Mouse (Mus musculus) midbrain, embryonic 10.5 days (tissue): ENCODE results near the gene Exosc2. TPM values are rescaled to one million over a fixed set of nuclear protein-coding genes. Genes with fewer than 3 reads are reported as not detected.

Experiments used
- DNase-seq: peaks from one replicate; pipeline ENCODE4 v3.0.0-alpha.2; 2017; ENCODE audit warnings: low spot score
- H3K27ac ChIP-seq: fragments of 300-500 bp; sonication (generic); replicated peaks from 2 replicates; pipeline ENCODE4 v1.5.1; 2016; ENCODE audit warnings: mild to moderate bottlenecking
- H3K27me3 ChIP-seq: fragments of 300-500 bp; sonication (generic); 2 replicates; pipeline ENCODE4 v1.6.1; 2016; ENCODE audit warnings: low read depth, mild to moderate bottlenecking; ENCODE audit not compliant: poor library complexity, severe bottlenecking
- H3K36me3 ChIP-seq: fragments of 300-500 bp; sonication (generic); 2 replicates; pipeline ENCODE4 v1.6.1; 2016; ENCODE audit warnings: mild to moderate bottlenecking, moderate library complexity
- H3K4me1 ChIP-seq: fragments of 300-500 bp; sonication (generic); 2 replicates; pipeline ENCODE4 v1.6.1; 2016
- H3K4me3 ChIP-seq: fragments of 300-500 bp; sonication (generic); 2 replicates; pipeline ENCODE4 v1.5.1; 2016; ENCODE audit warnings: mild to moderate bottlenecking, moderate library complexity
- H3K9me3 ChIP-seq: fragments of 300-500 bp; sonication (generic); replicated peaks from 2 replicates; pipeline ENCODE4 v1.6.1; 2016; ENCODE audit warnings: mild to moderate bottlenecking
- WGBS: fragments of 180-500 bp; shearing (Covaris S2); methylation state at CpG from one replicate; pipeline ENCODE4 v1.1.7; 2016; 5-methylcytosine and 5-hydroxymethylcytosine counted together
- polyA plus RNA-seq: library from polyadenylated mRNA; unstranded; fragments of >200 nt; fragmentation: Nextera tagmentation; extraction: Ambion mirVana; gene quantifications from 2 replicates; pipeline ENCODE4 v1.2.1, GENCODE M21; 2016

Exosc2 gene
- polyA plus RNA-seq, 1 experiment from 2014 or later: 106 TPM

DNA sequence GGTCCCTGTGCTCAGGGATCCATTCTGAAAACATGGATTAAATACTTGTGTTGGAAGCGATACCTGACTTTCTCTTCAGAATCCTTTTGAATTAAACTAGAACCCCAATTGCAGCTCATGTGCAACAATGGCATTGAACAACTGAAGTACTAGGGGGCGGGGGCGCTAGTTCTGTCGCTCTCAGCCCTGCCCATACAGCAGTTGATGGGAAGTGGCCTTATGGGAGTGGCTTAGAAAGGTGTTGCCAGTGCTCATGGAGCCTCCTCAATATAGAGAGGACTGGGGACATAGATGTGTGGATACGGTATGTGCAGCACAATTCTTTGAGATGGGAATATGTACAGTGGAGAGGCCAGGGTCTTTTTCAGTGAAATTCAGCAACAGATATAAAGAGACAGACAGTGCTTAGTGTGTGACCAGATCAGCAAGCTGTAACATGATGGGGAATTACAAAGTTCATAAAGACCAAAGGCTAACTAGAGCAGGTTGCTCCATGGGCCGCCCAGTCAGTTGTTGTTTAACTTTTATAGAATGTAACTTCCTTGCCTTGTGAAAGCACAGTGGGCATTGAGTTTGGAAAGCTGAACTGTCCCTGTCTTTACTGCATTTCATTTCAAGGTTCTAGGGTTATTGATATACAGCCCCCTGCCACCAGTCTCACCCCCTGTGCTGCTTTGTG is 48.8 kb downstream of the Exosc2 start:
- Histone ChIP-seq H3K27me3 (no peaks in the 10 kb centered on the region), H3K36me3 (no peaks in the 10 kb centered on the region; the same call in 1 of the 2 replicates), H3K27ac (no peak overlapping the region), H3K4me3 (no peak overlapping the region), H3K9me3 (no peaks in the 10 kb centered on the region), H3K4me1 (no peaks in the 10 kb centered on the region)
- WGBS: 86% methylated on average over 6 of the region's 6 CpGs
- no peak for DNase-seq

DNA sequence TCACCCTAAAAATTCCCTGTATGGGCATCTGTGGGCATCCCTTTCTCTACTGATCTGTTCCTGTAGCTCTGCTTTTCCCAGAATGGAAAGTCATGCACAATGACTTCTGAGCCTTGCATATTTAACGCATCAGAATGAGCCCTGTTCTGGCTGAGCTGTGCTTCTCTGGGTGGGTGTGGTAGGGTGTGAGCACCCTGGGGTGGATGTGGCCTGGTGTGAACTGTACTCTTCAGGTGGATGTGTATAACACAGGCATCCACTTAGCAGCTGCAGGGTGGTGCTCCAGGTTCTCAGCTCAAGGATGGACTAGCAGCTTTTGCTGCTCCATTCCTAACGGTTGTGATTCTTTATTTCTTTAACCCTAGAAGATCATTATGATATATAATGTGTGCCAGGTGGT is 49.4 kb downstream of the Exosc2 start:
- 89% methylated on average over 2 of the region's 2 CpGs for WGBS
- Histone ChIP-seq H3K4me3 (no peak overlapping the region), H3K27me3 (no peaks in the 10 kb centered on the region), H3K36me3 (no peaks in the 10 kb centered on the region; the same call in 1 of the 2 replicates), H3K27ac (no peak overlapping the region), H3K4me1 (no peaks in the 10 kb centered on the region), H3K9me3 (no peaks in the 10 kb centered on the region)
- no peak for DNase-seq

DNA sequence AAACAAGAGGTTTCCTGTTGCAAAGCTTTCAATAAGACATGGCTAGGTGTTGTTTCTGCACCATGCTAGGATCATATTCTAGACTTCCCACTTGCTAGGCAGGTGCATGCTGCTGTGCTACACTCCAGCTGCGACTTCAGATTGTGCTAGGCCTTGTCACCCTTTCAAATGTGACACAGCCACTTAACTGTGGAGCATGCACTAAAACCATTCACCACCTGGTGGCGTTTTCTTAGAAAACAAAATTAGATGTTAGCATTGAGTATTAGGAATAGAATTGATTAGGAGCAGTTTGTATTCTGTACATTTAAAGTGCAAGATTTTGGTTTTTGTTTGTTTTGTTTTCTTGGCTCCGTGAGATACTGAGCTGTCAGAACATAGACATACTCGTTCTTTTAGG is 50.3 kb downstream of the Exosc2 start:
- no peak overlapping the region for H3K4me3 ChIP-seq
- no peaks in the 10 kb centered on the region for H3K4me1 ChIP-seq
- DNase-seq: no peak
- no peaks in the 10 kb centered on the region for H3K36me3 ChIP-seq
- 69% methylated on average over 4 of the region's 4 CpGs for WGBS
- H3K9me3 ChIP-seq: no peaks in the 10 kb centered on the region
- H3K27ac ChIP-seq: no peak overlapping the region
- no peaks in the 10 kb centered on the region for H3K27me3 ChIP-seq

DNA sequence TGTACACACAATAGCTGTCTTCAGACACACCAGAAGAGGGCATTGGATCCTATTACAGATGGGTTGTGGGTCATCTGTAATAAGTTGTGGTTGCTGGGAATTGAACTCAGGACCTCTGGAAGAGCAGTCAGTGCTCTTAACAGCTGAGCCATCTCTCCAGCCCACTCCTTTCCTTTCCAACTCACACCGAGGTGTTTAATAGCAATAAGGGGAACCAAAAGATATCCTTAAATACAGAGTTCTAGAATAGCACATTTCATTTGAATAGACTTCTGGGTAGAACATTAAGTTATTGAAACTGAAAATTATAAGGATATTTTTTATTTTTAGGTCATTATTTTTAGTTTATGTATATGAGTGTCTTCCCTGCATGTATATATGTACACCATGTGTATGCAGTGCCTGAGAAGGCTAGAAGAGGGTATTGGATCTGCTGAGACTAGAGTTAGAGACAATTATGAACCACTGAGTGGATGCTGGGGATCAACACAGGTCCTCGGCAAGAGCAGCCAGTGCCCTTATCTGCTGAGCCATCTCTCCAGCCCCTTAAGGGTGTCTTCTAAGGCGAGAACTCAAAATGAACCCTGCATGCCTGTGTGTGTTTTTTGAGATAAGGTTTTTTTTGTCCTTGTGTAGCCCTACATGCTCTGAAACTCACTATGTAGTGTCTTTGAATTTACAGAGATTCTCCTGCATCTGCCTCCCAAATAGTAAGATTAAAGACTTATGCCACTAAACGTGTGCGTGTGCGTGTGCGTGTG is 54.4 kb downstream of the Exosc2 start:
- H3K27me3 ChIP-seq: no peaks in the 10 kb centered on the region
- no peak for DNase-seq
- H3K4me1 ChIP-seq: no peaks in the 10 kb centered on the region; the same call in 1 of the 2 replicates
- H3K36me3 ChIP-seq: no peaks in the 10 kb centered on the region
- 94% methylated on average over 7 of the region's 7 CpGs for WGBS
- no peaks in the 10 kb centered on the region for H3K9me3 ChIP-seq
- no peak overlapping the region for H3K4me3 ChIP-seq
- H3K27ac ChIP-seq: no peak overlapping the region

DNA sequence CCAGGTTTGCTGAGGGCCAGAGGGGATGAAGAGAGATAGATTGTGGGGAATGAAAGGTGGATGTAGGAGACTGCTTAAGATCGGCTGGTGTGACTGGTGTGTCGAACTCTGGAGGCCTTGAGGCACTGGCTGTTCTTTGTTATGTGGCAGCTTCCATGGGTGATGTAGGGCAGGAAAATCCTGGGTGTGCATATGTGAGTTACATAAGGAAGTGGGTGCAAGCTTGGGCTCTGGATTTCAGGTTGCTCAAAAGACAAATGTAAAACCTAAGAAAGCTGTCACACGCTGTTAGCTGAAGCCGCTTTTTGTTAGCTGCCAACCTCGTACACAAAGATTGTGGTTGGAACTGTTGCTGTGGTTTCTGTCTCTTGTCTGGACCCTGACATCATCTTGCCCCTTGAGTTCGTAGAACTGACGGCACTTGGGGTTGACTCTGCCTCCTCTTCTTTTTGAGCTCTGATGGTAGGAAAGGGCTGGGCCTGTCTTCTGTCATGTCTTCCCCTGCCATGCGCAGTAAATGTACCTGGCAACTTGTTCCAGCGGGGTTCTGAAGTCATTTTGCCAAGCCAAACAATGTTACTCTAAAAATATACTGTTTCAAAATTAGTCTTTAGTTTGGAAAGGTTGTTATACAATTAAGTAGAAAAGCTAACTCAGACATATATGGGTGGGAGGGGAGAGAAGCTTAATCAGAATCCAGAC is 57.2 kb downstream of the Exosc2 start:
- no peak overlapping the region for H3K4me3 ChIP-seq
- H3K36me3 ChIP-seq: no peaks in the 10 kb centered on the region
- 92% methylated on average over 9 of the region's 9 CpGs for WGBS
- DNase-seq: no peak
- no peaks in the 10 kb centered on the region for H3K9me3 ChIP-seq
- no peaks in the 10 kb centered on the region; the same call in 1 of the 2 replicates for H3K4me1 ChIP-seq
- no peak overlapping the region for H3K27ac ChIP-seq
- no peaks in the 10 kb centered on the region for H3K27me3 ChIP-seq

DNA sequence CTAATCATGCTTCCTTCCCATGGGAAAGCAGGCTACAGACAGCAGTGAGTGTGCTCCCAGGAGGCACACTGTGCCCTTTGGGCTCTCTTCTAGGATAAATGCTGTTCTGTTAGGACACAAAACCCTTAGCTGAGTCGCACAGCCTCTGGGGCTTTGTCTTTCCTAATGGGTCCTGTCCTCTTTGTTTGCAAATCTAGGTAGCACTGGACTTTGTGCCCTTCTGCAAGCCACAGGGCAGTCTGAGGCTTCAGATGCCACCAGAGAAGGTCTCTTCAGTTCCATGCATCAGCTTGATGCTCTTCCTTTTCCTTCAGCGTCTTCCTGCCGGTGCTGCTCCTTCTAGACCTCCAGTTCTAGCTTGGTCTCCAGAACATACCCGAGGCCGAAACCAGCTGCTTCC is 60.1 kb downstream of the Exosc2 start:
- WGBS: 91% methylated on average over 5 of the region's 5 CpGs
- H3K4me3 ChIP-seq: no peak overlapping the region

More for the DNA sequence above, 60.1 kb downstream of the Exosc2 start:
- H3K9me3 ChIP-seq: no peaks in the 10 kb centered on the region
- H3K36me3 ChIP-seq: no peaks in the 10 kb centered on the region; the same call in 1 of the 2 replicates
- no peak overlapping the region for H3K27ac ChIP-seq
- DNase-seq: no peak
- no peaks in the 10 kb centered on the region for H3K27me3 ChIP-seq
- H3K4me1 ChIP-seq: no peaks in the 10 kb centered on the region; the same call in 1 of the 2 replicates

Other genes starting within 250 kb of the Exosc2 start
- gene Ass1, start 200.5 kb upstream of the Exosc2 start, polyA plus RNA-seq: 11.4 and 13.3 TPM in 2 replicates
- gene Fubp3, start 98.1 kb upstream of the Exosc2 start, polyA plus RNA-seq: 86.8 and 95.7 TPM in 2 replicates
- gene Prdm12, start 30.7 kb upstream of the Exosc2 start, polyA plus RNA-seq: 2.0 and 4.3 TPM in 2 replicates
- 44.2 and 48.2 TPM in 2 replicates for gene Abl1, start 17.7 kb downstream of the Exosc2 start, polyA plus RNA-seq
- 0.05 and 0.17 TPM in 2 replicates for gene Qrfp, start 139.9 kb downstream of the Exosc2 start, polyA plus RNA-seq
- 1.2 and 1.5 TPM in 2 replicates for gene Fibcd1, start 175.3 kb downstream of the Exosc2 start, polyA plus RNA-seq
- gene Lamc3, start 216.6 kb downstream of the Exosc2 start, polyA plus RNA-seq: 12.3 and 15.7 TPM in 2 replicates